Mouse (Mus musculus) liver, adult (tissue): ENCODE measurements around the gene Aoc2.

Source experiments
- GATA4 ChIP-seq: IDR thresholded peaks from 2 replicates; pipeline ENCODE4 v1.6.1; 2014; ENCODE audit warnings: mild to moderate bottlenecking, low read length; ENCODE audit not compliant: insufficient replicate concordance

Aoc2 gene

DNA sequence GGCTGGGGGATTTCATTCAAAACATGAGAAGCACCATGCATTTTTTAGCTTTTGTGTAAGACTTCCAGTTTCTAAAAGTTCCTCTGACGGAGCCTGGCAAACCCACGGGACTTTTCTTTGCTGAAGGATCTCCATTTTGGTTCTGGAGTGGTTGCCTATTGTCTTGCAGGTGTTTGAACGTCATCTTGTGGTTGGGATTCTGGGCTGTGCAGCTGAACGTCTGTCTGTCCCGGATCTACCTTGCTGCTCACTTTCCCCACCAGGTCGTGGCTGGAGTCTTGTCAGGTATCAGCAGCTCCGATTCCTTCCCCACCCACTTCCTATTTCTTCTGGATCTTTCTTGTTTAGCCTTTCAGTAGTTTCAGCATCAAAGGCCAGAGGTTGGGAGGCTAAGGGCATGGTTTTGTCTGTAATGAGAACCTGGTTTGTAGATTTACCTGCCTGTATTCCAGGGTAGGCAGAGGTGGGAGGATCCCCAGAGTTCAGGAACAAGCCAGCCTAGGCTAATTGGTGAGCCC is 49.6 kb downstream of the Aoc2 start:
- no peak for TF ChIP-seq GATA4

DNA sequence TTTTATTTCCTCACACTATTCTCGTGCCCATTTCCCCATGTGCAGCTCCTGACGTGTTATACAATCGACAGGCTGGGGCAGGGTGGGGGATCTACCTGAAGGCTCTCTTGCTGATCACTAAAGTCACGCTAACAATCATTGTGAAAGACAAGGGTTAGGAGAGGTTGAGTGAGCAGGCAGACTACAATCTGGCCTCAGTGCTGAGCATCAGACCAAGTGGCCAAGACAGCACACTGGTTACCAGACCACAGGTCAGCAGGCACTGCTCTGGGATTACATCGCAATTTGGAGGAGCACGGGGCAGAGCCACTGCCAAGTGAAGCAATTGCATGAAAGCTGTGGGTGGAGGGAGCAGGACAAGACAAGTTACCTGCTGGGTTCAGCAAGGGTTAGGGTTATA is 54.1 kb downstream of the Aoc2 start:
- no peak for TF ChIP-seq GATA4
